Mouse (Mus musculus) frontal cortex, adult (tissue): ENCODE results near the gene BC016579.

Experiments used
- ATAC-seq: cut with Nextera tagmentation; 2 replicates; pipeline ENCODE4 v1.9.2; 2017; ENCODE audit warnings: mild to moderate bottlenecking, moderate library complexity, mixed read lengths; ENCODE audit not compliant: low TSS enrichment

BC016579 gene

GRCm38 (mm10) chr16:45653934-45654332 lies at the start of gene BC016579:
TSS of gene BC016579 (minus strand) at chr16:45654068.
- no peak for ATAC-seq

GRCm38 (mm10) chr16:45699301-45699700 lies 45.4 kb upstream of the BC016579 start:
- peak; percentile 91 for ATAC-seq

DNA sequence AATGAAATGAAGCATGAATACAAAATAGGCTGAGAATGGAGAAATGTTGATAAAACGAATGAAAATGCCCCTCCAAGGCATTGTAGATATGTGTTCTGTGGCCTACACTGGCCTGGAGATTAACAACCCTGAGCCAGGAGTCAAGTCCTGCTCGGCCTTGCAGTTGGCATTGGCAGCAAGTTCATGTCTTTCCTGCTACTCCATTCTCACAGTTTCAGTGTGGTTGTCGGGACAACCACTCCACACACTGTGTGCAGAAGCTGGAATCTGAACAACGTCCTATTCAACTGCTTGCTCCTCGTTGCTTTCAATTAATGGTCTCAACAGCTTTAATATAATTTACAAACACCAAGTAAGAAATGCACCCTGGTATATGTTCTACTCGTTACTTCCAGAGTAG lies 44.1 kb upstream of the BC016579 start:
- ATAC-seq = no peak

DNA sequence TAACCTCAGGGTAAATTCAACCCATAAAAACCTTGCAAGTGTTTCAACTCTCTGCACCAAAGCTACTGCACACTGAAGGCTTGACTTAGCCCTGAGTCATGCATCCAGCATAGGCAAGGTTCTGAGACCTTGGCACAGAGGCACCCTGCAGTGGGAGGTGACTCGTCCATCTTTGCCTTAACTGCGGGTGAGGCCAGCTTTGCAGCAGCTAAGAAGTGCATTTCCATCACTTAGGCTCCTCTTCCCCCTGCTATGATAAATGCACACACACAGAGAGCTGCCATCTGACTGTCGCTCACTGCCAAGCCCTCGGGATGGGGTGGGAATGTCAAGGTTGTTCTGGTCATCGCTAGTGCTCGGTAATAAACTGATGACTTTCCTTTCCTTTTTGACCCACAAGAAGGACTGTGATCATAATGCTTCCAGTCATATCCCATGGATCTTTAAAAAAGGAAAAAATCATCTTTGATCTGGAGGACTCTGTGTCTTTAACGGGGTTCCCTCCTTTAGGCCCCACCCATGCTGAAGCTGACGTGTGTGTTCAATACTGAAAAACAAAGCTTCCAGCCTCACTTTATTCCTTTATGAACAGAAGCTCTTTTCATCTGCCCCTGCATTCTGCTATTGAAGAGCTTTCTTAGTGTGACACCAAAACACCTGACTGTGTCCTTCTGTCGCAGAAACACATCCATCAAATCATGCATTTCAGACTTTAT lies 41.7 kb upstream of the BC016579 start:
- ATAC-seq = no peak

GRCm38 (mm10) chr16:45693558-45693957 lies 39.7 kb upstream of the BC016579 start, which contains the start of gene Tmprss7:
TSS of gene Tmprss7 (minus strand) at chr16:45693658.
- peak; percentile 25; the same call in 1 of the 2 replicates for ATAC-seq

GRCm38 (mm10) chr16:45692851-45693250 lies 39.0 kb upstream of the BC016579 start:
- no peak for ATAC-seq

GRCm38 (mm10) chr16:45690178-45690577 lies 36.3 kb upstream of the BC016579 start:
- peak; percentile 48 for ATAC-seq

GRCm38 (mm10) chr16:45686833-45687232 lies 33.0 kb upstream of the BC016579 start:
- ATAC-seq = no peak

GRCm38 (mm10) chr16:45685295-45685694 lies 31.4 kb upstream of the BC016579 start:
- ATAC-seq = peak; percentile 92

- ATAC-seq = no peak
Measured at GRCm38 (mm10) chr16:45684815-45685214, 30.9 kb upstream of the BC016579 start.

DNA sequence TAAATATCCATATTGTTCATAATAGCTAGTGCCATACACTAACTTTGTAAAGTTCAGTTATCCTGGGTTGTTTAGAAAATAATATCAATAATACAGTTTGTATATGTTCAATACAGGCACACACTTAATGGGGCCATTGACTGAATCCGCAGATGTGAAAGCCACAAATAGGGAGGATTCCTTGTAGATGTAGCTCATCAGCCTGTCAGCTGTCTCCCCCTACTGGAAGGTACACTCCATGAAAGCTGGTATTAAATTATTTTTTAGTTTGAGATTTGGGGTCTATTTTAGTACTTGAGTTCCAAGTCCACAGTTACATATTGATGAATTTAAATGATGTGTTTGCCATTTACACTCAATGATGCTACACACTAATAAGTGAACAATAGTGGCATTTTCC lies 22.6 kb upstream of the BC016579 start:
- ATAC-seq = peak; percentile 91

DNA sequence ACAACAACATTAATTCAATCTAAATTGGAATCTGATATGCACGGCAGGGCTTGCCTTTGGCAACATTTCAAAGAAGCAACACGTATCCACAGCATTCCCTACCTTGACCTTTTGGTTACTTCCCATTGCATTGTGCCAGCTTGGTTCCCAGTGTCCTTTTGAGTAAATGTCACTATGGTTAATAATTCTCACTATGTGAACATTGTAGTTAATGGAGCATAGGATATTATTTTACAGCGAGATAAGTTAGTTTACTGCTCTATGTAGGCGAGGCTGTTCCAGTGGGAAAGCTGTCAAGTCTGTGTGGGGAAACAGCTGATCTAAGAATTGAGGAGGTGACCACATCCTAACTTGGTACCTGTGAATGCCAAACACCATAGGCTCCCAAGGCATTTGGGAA lies 16.1 kb upstream of the BC016579 start:
- peak; percentile 89 for ATAC-seq

GRCm38 (mm10) chr16:45668178-45668577 lies 14.3 kb upstream of the BC016579 start:
- no peak for ATAC-seq

- ATAC-seq = no peak
Measured at GRCm38 (mm10) chr16:45666136-45666535, 12.3 kb upstream of the BC016579 start.

DNA sequence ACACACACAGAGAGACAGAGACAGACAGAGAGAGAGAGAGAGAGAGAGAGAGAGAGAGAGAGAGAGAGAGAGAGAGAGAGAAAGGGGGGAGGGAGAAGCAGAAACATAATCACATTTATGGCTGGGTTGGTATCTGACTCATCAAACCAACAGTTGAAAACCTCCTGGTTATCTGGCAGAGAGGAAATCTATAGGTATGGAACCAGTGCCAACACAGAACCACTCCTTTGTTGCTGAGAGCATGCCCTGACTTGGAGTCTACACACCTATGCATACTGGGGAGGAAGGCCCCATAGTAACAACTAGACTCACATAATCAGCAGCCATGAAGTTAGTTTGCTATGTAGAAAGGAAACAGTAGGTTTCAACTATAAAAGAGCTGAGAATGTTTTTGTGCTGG lies 8.5 kb upstream of the BC016579 start:
- no peak for ATAC-seq

DNA sequence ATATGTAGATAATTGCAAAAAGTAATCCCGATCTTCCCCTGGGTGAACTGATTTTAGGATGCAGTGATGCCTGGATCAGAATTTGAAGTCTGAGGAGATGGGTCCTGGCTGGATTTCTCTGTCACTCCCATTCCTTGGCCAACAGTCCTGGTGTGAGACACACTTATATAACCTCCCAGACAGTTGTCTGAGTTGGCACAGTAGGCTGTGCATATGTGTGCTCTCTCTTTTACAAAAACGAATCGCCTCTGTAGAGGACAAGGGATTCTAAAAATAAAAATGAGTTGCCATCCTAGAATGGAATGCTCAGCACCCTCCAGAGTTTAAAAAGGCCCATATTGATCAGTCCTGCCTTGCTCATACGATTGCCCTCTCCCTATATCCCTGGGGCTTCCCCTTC lies 5.7 kb upstream of the BC016579 start:
- peak; percentile 95 for ATAC-seq

- peak; percentile 18; the same call in 1 of the 2 replicates for ATAC-seq
Measured at GRCm38 (mm10) chr16:45658248-45658647, 4.4 kb upstream of the BC016579 start.

GRCm38 (mm10) chr16:45657574-45658159 lies 3.8 kb upstream of the BC016579 start:
- no peak for ATAC-seq

DNA sequence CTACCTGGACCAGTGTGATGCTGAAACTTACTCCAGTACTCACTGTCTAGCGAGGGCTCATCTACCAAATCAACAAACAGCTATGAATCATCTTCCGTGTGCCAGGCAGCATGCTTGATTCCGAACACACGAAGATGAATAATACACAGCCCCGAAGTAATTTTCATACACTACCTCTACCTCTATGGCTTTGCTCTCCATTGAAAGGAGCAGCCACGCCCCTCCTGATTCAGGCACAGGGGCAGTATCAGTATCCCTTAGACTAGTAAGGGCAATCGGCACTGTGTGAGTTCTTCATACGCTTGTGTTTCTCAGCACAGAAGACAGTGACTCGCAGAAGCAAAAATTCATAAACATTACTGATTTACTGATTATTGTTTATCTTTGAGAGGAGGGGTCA lies 597 bp upstream of the BC016579 start:
- ATAC-seq = no peak

DNA sequence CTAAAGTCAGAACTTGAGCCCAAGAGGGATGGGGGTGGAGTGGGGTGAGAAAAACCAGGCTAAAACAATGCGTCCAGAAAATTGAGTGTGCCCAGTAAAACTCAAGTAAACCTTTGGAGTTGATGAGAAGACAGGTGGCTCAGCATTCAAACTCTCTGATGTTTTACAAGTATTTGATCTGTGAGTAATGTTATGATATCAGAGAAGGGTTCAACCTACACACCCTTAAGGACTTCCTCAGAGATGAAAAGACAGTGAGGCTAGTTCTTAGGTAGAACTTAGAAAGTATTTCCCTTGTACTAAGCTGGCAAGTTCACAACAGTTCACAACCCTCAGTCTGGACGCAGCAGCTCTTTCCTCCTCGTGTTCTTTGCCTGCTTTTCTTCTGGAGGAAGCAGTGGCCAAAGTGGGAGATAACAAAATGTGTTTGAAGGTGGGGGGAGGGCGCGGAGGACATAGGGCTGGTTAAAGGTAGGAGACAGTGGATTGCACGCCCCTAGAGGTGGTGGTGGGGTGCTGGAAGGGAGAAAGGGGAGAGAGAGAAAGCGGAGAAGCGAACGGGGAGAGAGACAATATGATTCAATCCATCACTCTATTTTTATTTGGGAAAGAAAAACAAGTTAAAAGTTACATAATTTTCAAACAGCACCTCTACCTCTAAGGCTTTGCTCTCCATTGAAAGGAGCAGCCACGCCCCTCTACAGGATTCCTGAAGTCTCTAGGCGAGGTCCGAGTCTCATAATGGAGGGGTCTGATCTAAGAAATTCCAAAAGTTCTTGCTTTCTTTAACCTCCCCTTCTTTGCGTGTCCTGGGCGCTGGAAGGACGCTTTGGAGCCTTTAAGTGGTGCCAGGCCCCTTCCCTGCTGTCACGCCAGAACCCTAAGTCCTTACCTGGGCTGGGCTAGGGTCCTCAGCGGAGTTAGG lies 597 bp downstream of the BC016579 start:
- ATAC-seq = no peak

GRCm38 (mm10) chr16:45651497-45651896 lies 2.4 kb downstream of the BC016579 start:
- ATAC-seq = no peak

DNA sequence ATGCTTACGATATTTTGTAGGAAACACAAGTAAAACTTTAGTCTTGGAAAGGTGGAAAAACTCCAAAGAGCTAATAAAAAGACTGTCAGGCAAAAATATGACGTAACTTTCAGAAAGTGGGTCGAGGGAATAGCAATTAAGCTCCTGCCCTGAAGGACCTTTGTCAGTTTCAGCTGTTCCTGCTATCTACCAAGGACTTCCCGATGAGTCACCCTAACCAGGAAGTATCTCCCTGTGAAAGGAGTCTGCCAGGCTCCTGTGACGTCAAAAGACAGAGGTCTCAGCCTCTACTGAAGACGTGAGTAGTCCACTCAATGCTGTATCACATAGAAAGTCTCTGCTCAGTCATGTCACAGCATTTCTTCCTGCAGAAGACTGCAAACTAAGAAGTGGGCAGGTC lies 9.5 kb downstream of the BC016579 start:
- no peak for ATAC-seq
